Mouse (Mus musculus) layer of hippocampus, adult 11-12 months (tissue): ENCODE results near the gene D630003M21Rik.

Experiments
- DNase-seq: peaks from one replicate; pipeline ENCODE4 v3.0.0; 2022; ENCODE audit warnings: low spot score

Gene D630003M21Rik

GRCm38 (mm10) chr2:158194945-158195640 lies 33.9 kb downstream of the D630003M21Rik start:
- peak; percentile 44 for DNase-seq

- DNase-seq = no peak
These were observed 35.2 kb downstream of the D630003M21Rik start for GRCm38 (mm10) chr2:158193611-158194336.

- peak; percentile 28 for DNase-seq
These were observed 37.9 kb downstream of the D630003M21Rik start for GRCm38 (mm10) chr2:158191098-158191497.

- no peak for DNase-seq
These were observed 39.6 kb downstream of the D630003M21Rik start for GRCm38 (mm10) chr2:158189451-158189850.

GRCm38 (mm10) chr2:158186206-158186871 lies 42.7 kb downstream of the D630003M21Rik start:
- DNase-seq = no peak

GRCm38 (mm10) chr2:158183266-158183665 lies 45.8 kb downstream of the D630003M21Rik start:
- no peak for DNase-seq

GRCm38 (mm10) chr2:158181932-158182331 lies 47.1 kb downstream of the D630003M21Rik start:
- no peak for DNase-seq

- DNase-seq = no peak
These were observed 48.2 kb downstream of the D630003M21Rik start for GRCm38 (mm10) chr2:158180797-158181196.

- no peak for DNase-seq
These were observed 49.5 kb downstream of the D630003M21Rik start for GRCm38 (mm10) chr2:158179370-158180111.

- no peak for DNase-seq
These were observed 50.2 kb downstream of the D630003M21Rik start for GRCm38 (mm10) chr2:158178696-158179369.

GRCm38 (mm10) chr2:158178139-158178538 lies 50.9 kb downstream of the D630003M21Rik start:
- no peak for DNase-seq

GRCm38 (mm10) chr2:158177574-158177973 lies 51.4 kb downstream of the D630003M21Rik start:
- no peak for DNase-seq

GRCm38 (mm10) chr2:158176763-158177162 lies 52.3 kb downstream of the D630003M21Rik start:
- no peak for DNase-seq

- no peak for DNase-seq
These were observed 53.6 kb downstream of the D630003M21Rik start for GRCm38 (mm10) chr2:158175433-158175832.

- no peak for DNase-seq
These were observed 54.1 kb downstream of the D630003M21Rik start for GRCm38 (mm10) chr2:158174958-158175357.

- DNase-seq = peak; percentile 28
These were observed 54.6 kb downstream of the D630003M21Rik start for GRCm38 (mm10) chr2:158174438-158174837.

- no peak for DNase-seq
These were observed 58.6 kb downstream of the D630003M21Rik start for GRCm38 (mm10) chr2:158170394-158170793.

GRCm38 (mm10) chr2:158169771-158170170 lies 59.3 kb downstream of the D630003M21Rik start:
- no peak for DNase-seq

- no peak for DNase-seq
These were observed 59.7 kb downstream of the D630003M21Rik start for GRCm38 (mm10) chr2:158169351-158169750.

- no peak for DNase-seq
These were observed 60.2 kb downstream of the D630003M21Rik start for GRCm38 (mm10) chr2:158168741-158169211.

GRCm38 (mm10) chr2:158167496-158168205 lies 61.4 kb downstream of the D630003M21Rik start:
- no peak for DNase-seq
